Mouse (Mus musculus): Measurements from ENCODE around the gene Stip1.

- TF ChIP-seq POLR2A (IDR thresholded peaks at IDR 0.05; ENCODE audit: borderline replicate concordance, extremely low read depth, low read depth, low read length): no peak
- no peak for TF ChIP-seq CTCF (IDR thresholded peaks at IDR 0.05; ENCODE audit: insufficient read depth, low read length)
These were observed 16.7 kb upstream of the Stip1 start, which contains the start of gene Macrod1 for GRCm38 (mm10) chr19:7056248-7057087.
